Comparison of ENCODE assay signal across 11 mouse cellular contexts in the genomic region with DNA sequence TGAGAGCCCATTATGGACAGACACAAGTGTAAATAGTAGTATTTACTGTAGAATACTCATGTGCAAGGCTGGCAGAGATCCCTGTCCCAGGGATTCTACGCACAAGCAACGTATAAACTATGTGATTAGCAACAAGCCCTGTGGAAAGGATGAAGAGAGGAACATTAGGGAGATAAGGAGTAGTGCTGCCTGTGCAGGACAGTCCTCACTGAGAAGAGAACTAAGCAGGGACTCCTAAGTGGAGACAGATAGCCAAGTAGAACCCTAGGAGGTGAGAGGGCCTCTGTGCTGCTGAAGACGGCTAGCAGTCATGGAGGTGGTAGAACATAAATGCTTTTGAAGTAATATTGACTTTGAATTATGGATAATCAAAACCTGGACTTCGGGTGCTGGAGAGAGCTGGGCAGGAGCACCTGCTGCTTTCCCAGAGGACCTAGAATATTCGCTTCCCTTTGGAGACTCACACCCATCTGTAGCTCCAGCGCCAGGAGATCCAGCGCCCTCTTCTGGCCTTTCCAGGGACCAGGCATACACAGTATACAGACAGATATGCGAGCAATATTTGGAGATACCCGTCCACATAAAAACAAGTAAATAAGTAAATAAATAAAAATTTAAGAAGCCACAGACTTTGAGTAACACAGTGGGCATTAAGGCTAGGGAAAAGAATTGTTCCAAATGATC. TPM values are rescaled to one million over a fixed set of nuclear protein-coding genes. Genes with fewer than 3 reads are reported as not detected.
DNase-seq lines count a peak whose midpoint lies in the region; ATAC-seq and TF ChIP-seq lines count a peak whose summit lies in the region.
"Had no signal": no experiment of that assay in that cellular context is flagged by ENCODE, and none has a peak within 500 bp of the region (broad histone marks: within the 10 kb centered on the region; RNA-seq: fewer than 3 reads in every experiment).

No protein-coding gene starts in this region.

- H3K4me3 ChIP-seq in cortical plate, adult 2 months (ENCODE audit: insufficient read depth, low read length), result no peak overlapping the region
- H3K4me3 ChIP-seq: hindbrain, embryonic 15.5 days; midbrain, embryonic 12.5 days had no signal

- TF ChIP-seq CTCF in cortical plate, adult 2 months (IDR thresholded peaks at IDR 0.05; ENCODE audit: extremely low read depth, insufficient read depth, low read length), result 0 out of 2 replicates have a peak, but pooled peaks have one; percentile 14

- no peak for ATAC-seq in erythroid progenitor cell, adult 5-6 weeks (replicated peaks; ENCODE audit: low FRiP score, poor library complexity, severe bottlenecking)

- TF ChIP-seq POLR2A in cortical plate, adult 2 months (IDR thresholded peaks at IDR 0.05; ENCODE audit: extremely low read depth, insufficient read depth, low read length), result no peak

- H3K27ac ChIP-seq in cortical plate, adult 2 months (ENCODE audit: insufficient read depth, low read length), result no peak overlapping the region
- H3K27ac ChIP-seq: hindbrain, embryonic 15.5 days; midbrain, embryonic 12.5 days had no signal

- peak; percentile 24 for DNase-seq in kidney, postnatal 10 days
- DNase-seq in kidney, adult 18-20 months, result no peak
- DNase-seq in thymus, postnatal 14 days, result peak; percentile 41
- DNase-seq in thymus, postnatal 0 days (ENCODE audit: low spot score), result no peak
- no peak for DNase-seq in c-Kit-positive CD71-positive TER-119-positive erythroid progenitor cells, embryonic 14.5 days (ENCODE audit: low spot score)
- DNase-seq: cerebellum, adult 9-10 months; left cerebral cortex, postnatal 4 days had no signal

- H3K4me1 ChIP-seq in cortical plate, adult 2 months (ENCODE audit: control insufficient read depth, insufficient read depth, low read length), result peaks cover 4% of the 10 kb centered on the region
- H3K4me1 ChIP-seq: hindbrain, embryonic 15.5 days; midbrain, embryonic 12.5 days had no signal

RNA-seq across cellular contexts. Expression of a gene that starts 50.3 kb away (rescaled TPM):
- 14.2 and 15.8 TPM in 2 replicates for polyA plus RNA-seq in thymus, postnatal 0 days (2015; fragmentation: Nextera tagmentation; extraction: Ambion mirVana)
- 225 TPM in 2 replicates for polyA plus RNA-seq in cortical plate, adult 2 months (2012; rRNA removed)
- total RNA-seq in erythroid progenitor cell, adult 5-6 weeks (2015; ENCODE audit: low replicate concordance), result 38.6 and 52.6 TPM in 2 replicates
- 32.7 and 42.7 TPM in 2 replicates for total RNA-seq in erythroid progenitor cell, adult 5-6 weeks (2017; ENCODE audit: low replicate concordance)

Comparison
In these comparisons a context has a peak if more than half of its experiments do, and no peak if none do; other contexts are left out.
1. DNase-seq: peak in kidney, postnatal 10 days (single experiment) and thymus, postnatal 14 days (single experiment); none in kidney, adult 18-20 months (single experiment), thymus, postnatal 0 days (single experiment) and c-Kit-positive CD71-positive TER-119-positive erythroid progenitor cells, embryonic 14.5 days (single experiment).
2. RNA of a gene that starts 50.3 kb away (polyA plus RNA-seq): 225 TPM in cortical plate, adult 2 months; 14.2 to 15.8 TPM in thymus, postnatal 0 days; every median in the first group is over 10 times any median in the second.